Mouse (Mus musculus) megakaryocyte, embryonic 14.5 days (primary cell): ENCODE measurements at regions not wholly inside any gene's neighbourhood (a gene's known extent, or its start where the extent isn't known, plus 50 kb on each side); places are given as distances from the start of the nearest gene placed in this dataset.
A peak's percentile ranks its signal among the peaks of the same experiment; 100 is the strongest.

Experiments
- H3K27me3 ChIP-seq: replicated peaks from 2 replicates; pipeline ENCODE3; 2012; ENCODE audit warnings: inconsistent platforms
- H3K36me3 ChIP-seq: replicated peaks from 2 replicates; pipeline ENCODE3; 2012; ENCODE audit warnings: low read length, inconsistent platforms, mixed read lengths
- H3K4me1 ChIP-seq: 2 replicates; pipeline ENCODE4 v1.6.1; 2012; ENCODE audit warnings: inconsistent platforms
- H3K4me3 ChIP-seq: replicated peaks from 2 replicates; pipeline ENCODE3; 2012; ENCODE audit warnings: moderate library complexity, mild to moderate bottlenecking, inconsistent platforms
- H3K9me3 ChIP-seq: 2 replicates; pipeline ENCODE4 v1.6.1; 2012; ENCODE audit warnings: inconsistent platforms
- FLI1 ChIP-seq: IDR thresholded peaks from 2 replicates; pipeline ENCODE4 v1.6.1; 2012; ENCODE audit warnings: low read length, inconsistent platforms, mixed read lengths
- GATA1 ChIP-seq: IDR thresholded peaks from 3 replicates; pipeline ENCODE4 v1.6.1; 2012; ENCODE audit warnings: mixed read lengths, low read length, inconsistent platforms, borderline replicate concordance

GRCm38 (mm10) chr2:50824782-50825181 lies 324.1 kb downstream of the Rnd3 start:
- Histone ChIP-seq H3K4me1 (no peaks in the 10 kb centered on the region), H3K27me3 (no peaks in the 10 kb centered on the region), H3K36me3 (no peaks in the 10 kb centered on the region), H3K4me3 (no peak overlapping the region), H3K9me3 (0 out of 2 replicates have a peak, but pooled peaks cover 3% of the 10 kb centered on the region)
- TF ChIP-seq GATA1 (no peak), FLI1 (no peak)

GRCm38 (mm10) chr2:50822738-50823137 lies 326.2 kb downstream of the Rnd3 start:
- Histone ChIP-seq H3K4me3 (no peak overlapping the region), H3K4me1 (no peaks in the 10 kb centered on the region), H3K27me3 (no peaks in the 10 kb centered on the region), H3K9me3 (0 out of 2 replicates have a peak, but pooled peaks cover 3% of the 10 kb centered on the region), H3K36me3 (no peaks in the 10 kb centered on the region)
- TF ChIP-seq FLI1 (no peak), GATA1 (no peak)

- no peaks in the 10 kb centered on the region for H3K36me3 ChIP-seq
- no peaks in the 10 kb centered on the region for H3K27me3 ChIP-seq
- H3K9me3 ChIP-seq: peaks cover 7% of the 10 kb centered on the region; the same call in 1 of the 2 replicates
- no peak overlapping the region for H3K4me3 ChIP-seq
- H3K4me1 ChIP-seq: no peaks in the 10 kb centered on the region
- no peak for TF ChIP-seq FLI1
- no peak for TF ChIP-seq GATA1
Measured at GRCm38 (mm10) chr2:50819305-50819665, 329.6 kb downstream of the Rnd3 start.

GRCm38 (mm10) chr2:50818557-50819304 lies 330.2 kb downstream of the Rnd3 start:
- Histone ChIP-seq H3K4me1 (no peaks in the 10 kb centered on the region; the same call in 1 of the 2 replicates), H3K9me3 (peaks cover 4% of the 10 kb centered on the region; the same call in 1 of the 2 replicates)
- TF ChIP-seq GATA1: no peak
- TF ChIP-seq FLI1: no peak

GRCm38 (mm10) chr2:50816364-50816763 lies 332.5 kb downstream of the Rnd3 start:
- H3K27me3 ChIP-seq: no peaks in the 10 kb centered on the region
- peaks cover 4% of the 10 kb centered on the region; the same call in 1 of the 2 replicates for H3K9me3 ChIP-seq
- TF ChIP-seq FLI1 (no peak), GATA1 (no peak)
- H3K36me3 ChIP-seq: no peaks in the 10 kb centered on the region
- H3K4me1 ChIP-seq: no peaks in the 10 kb centered on the region; the same call in 1 of the 2 replicates
- H3K4me3 ChIP-seq: no peak overlapping the region

More at GRCm38 (mm10) chr2:50818557-50819304, 330.2 kb downstream of the Rnd3 start:
- Histone ChIP-seq H3K36me3 (no peaks in the 10 kb centered on the region), H3K4me3 (no peak overlapping the region), H3K27me3 (no peaks in the 10 kb centered on the region)

GRCm38 (mm10) chr2:50815541-50815940 lies 333.4 kb downstream of the Rnd3 start:
- Histone ChIP-seq H3K4me3 (no peak overlapping the region), H3K36me3 (no peaks in the 10 kb centered on the region), H3K9me3 (peaks cover 4% of the 10 kb centered on the region; the same call in 1 of the 2 replicates), H3K27me3 (no peaks in the 10 kb centered on the region), H3K4me1 (no peaks in the 10 kb centered on the region; the same call in 1 of the 2 replicates)
- TF ChIP-seq FLI1: no peak
- no peak for TF ChIP-seq GATA1

- peaks cover 4% of the 10 kb centered on the region; the same call in 1 of the 2 replicates for H3K9me3 ChIP-seq
- H3K4me1 ChIP-seq: no peaks in the 10 kb centered on the region; the same call in 1 of the 2 replicates
- peak overlapping the region; percentile 72 for H3K4me3 ChIP-seq
- H3K36me3 ChIP-seq: no peaks in the 10 kb centered on the region
- TF ChIP-seq GATA1 (no peak), FLI1 (no peak)
- H3K27me3 ChIP-seq: no peaks in the 10 kb centered on the region
Measured at GRCm38 (mm10) chr2:50813568-50814461, 335.1 kb downstream of the Rnd3 start.

GRCm38 (mm10) chr2:50812296-50812695 lies 336.6 kb downstream of the Rnd3 start:
- H3K27me3 ChIP-seq: no peaks in the 10 kb centered on the region
- no peaks in the 10 kb centered on the region; the same call in 1 of the 2 replicates for H3K4me1 ChIP-seq
- H3K9me3 ChIP-seq: peaks cover 4% of the 10 kb centered on the region; the same call in 1 of the 2 replicates
- no peak for TF ChIP-seq GATA1
- TF ChIP-seq FLI1: no peak
- no peaks in the 10 kb centered on the region for H3K36me3 ChIP-seq
- no peak overlapping the region for H3K4me3 ChIP-seq

GRCm38 (mm10) chr2:50810336-50811066 lies 338.4 kb downstream of the Rnd3 start:
- no peaks in the 10 kb centered on the region for H3K27me3 ChIP-seq
- H3K4me1 ChIP-seq: no peaks in the 10 kb centered on the region; the same call in 1 of the 2 replicates
- peaks cover 3% of the 10 kb centered on the region; the same call in 1 of the 2 replicates for H3K9me3 ChIP-seq
- TF ChIP-seq GATA1: no peak
- no peak for TF ChIP-seq FLI1
- no peak overlapping the region for H3K4me3 ChIP-seq
- H3K36me3 ChIP-seq: no peaks in the 10 kb centered on the region
